Comparison of ENCODE assay signal across 8 mouse cellular contexts in the genomic region with DNA sequence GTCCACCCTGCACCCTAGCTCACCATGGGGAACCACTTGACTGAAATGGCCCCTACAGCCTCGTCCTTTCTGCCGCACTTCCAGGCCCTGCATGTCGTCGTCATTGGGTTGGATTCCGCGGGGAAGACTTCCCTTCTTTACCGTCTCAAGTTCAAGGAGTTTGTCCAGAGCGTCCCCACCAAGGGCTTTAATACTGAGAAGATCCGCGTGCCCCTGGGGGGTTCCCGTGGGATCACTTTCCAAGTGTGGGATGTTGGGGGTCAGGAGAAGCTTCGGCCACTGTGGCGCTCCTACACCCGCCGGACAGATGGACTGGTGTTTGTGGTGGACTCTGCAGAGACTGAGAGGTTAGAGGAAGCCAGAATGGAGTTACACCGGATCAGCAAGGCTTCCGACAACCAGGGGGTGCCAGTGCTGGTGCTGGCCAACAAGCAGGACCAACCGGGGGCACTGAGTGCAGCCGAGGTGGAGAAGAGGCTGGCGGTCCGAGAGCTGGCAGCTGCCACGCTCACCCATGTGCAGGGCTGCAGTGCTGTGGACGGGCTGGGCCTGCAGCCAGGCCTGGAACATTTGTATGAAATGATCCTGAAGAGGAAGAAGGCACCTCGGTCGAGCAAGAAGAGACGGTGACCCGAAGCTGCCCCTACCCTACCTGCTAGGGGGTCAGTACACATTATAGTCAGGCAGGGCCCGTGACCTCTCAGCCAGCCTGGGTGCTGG. TPM values are rescaled to one million over a fixed set of nuclear protein-coding genes. Genes with fewer than 3 reads are reported as not detected.
A peak's percentile ranks its signal among the peaks of the same experiment; 100 is the strongest.
DNase-seq lines count a peak whose midpoint lies in the region; ATAC-seq lines count a peak whose summit lies in the region.

No protein-coding gene starts in this region.

- no peaks in the 10 kb centered on the region for H3K9me3 ChIP-seq in limb, embryonic 11.5 days (ENCODE audit: control insufficient read depth, low read length)
- no peaks in the 10 kb centered on the region for H3K9me3 ChIP-seq in limb, embryonic 10.5 days (replicated peaks)
- no peaks in the 10 kb centered on the region for H3K9me3 ChIP-seq in forebrain, embryonic 13.5 days (replicated peaks)
- no peaks in the 10 kb centered on the region for H3K9me3 ChIP-seq in hindbrain, embryonic 13.5 days
- no peaks in the 10 kb centered on the region for H3K9me3 ChIP-seq in lung, embryonic 16.5 days (ENCODE audit: control insufficient read depth, low read length)

- H3K27me3 ChIP-seq in limb, embryonic 11.5 days (ENCODE audit: control insufficient read depth, insufficient read depth, low read length), result no peaks in the 10 kb centered on the region
- H3K27me3 ChIP-seq in limb, embryonic 10.5 days (ENCODE audit: low read depth, poor library complexity, severe bottlenecking), result peaks cover 16% of the 10 kb centered on the region
- H3K27me3 ChIP-seq in forebrain, embryonic 13.5 days, result peaks cover 13% of the 10 kb centered on the region
- 0 out of 2 replicates have a peak, but pooled peaks cover 3% of the 10 kb centered on the region for H3K27me3 ChIP-seq in hindbrain, embryonic 13.5 days
- no peaks in the 10 kb centered on the region for H3K27me3 ChIP-seq in lung, embryonic 16.5 days (ENCODE audit: control insufficient read depth, insufficient read depth, low read depth, low read length)

- no peak for ATAC-seq in limb, embryonic 11.5 days (ENCODE audit: insufficient number of reproducible peaks, low FRiP score, low TSS enrichment, low read depth)
- ATAC-seq in forebrain, embryonic 13.5 days, result no peak
- ATAC-seq in hindbrain, embryonic 13.5 days (ENCODE audit: low FRiP score), result no peak
- no peak for ATAC-seq in lung, embryonic 16.5 days (ENCODE audit: low read depth)

- no peak overlapping the region for H3K4me3 ChIP-seq in limb, embryonic 11.5 days (ENCODE audit: low read depth, low read length)
- no peak overlapping the region for H3K4me3 ChIP-seq in limb, embryonic 10.5 days
- H3K4me3 ChIP-seq in forebrain, embryonic 13.5 days, result peak overlapping the region; percentile 68
- H3K4me3 ChIP-seq in hindbrain, embryonic 13.5 days, result peak overlapping the region; percentile 23
- H3K4me3 ChIP-seq in lung, embryonic 16.5 days (ENCODE audit: low read length), result peak overlapping the region; percentile 21; the same call in 1 of the 2 replicates

- H3K36me3 ChIP-seq in limb, embryonic 11.5 days (ENCODE audit: control insufficient read depth, insufficient read depth, low read length), result no peaks in the 10 kb centered on the region
- H3K36me3 ChIP-seq in limb, embryonic 10.5 days, result no peaks in the 10 kb centered on the region
- H3K36me3 ChIP-seq in forebrain, embryonic 13.5 days (ENCODE audit: poor library complexity, severe bottlenecking), result no peaks in the 10 kb centered on the region
- H3K36me3 ChIP-seq in hindbrain, embryonic 13.5 days, result no peaks in the 10 kb centered on the region
- H3K36me3 ChIP-seq in lung, embryonic 16.5 days (ENCODE audit: control insufficient read depth, insufficient read depth, low read length), result no peaks in the 10 kb centered on the region

- no peak overlapping the region for H3K4me2 ChIP-seq in limb, embryonic 11.5 days (ENCODE audit: low read depth, severe bottlenecking)
- H3K4me2 ChIP-seq in forebrain, embryonic 13.5 days, result peak overlapping the region; percentile 84
- H3K4me2 ChIP-seq in hindbrain, embryonic 13.5 days, result peak overlapping the region; percentile 86
- peak overlapping the region; percentile 96 for H3K4me2 ChIP-seq in lung, embryonic 16.5 days (ENCODE audit: low read depth, low read length)

- DNase-seq in limb, embryonic 11.5 days (ENCODE audit: low spot score), result no peak
- DNase-seq in limb, embryonic 10.5 days (ENCODE audit: low spot score), result no peak
- DNase-seq in embryo, embryonic 9.5 days (ENCODE audit: extremely low spot score), result no peak
- no peak for DNase-seq in layer of hippocampus, adult 9-11 months
- DNase-seq in adipocyte (ENCODE audit: low spot score), result no peak

- H3K9ac ChIP-seq in limb, embryonic 11.5 days (ENCODE audit: low read length), result 0 out of 2 replicates have a peak overlapping the region, but pooled peaks have one; percentile 5
- H3K9ac ChIP-seq in forebrain, embryonic 13.5 days, result peak overlapping the region; percentile 86
- peak overlapping the region; percentile 61 for H3K9ac ChIP-seq in hindbrain, embryonic 13.5 days
- H3K9ac ChIP-seq in lung, embryonic 16.5 days (ENCODE audit: low read length), result peak overlapping the region; percentile 40; the same call in 1 of the 2 replicates

- 73% methylated on average over 28 of the region's 28 CpGs for whole genome bisulfite sequencing in limb, embryonic 11.5 days
- WGBS in limb, embryonic 10.5 days, result 69% methylated on average over 28 of the region's 28 CpGs
- 83% methylated on average over 28 of the region's 28 CpGs for WGBS in forebrain, embryonic 13.5 days
- whole genome bisulfite sequencing in hindbrain, embryonic 13.5 days, result 83% methylated on average over 28 of the region's 28 CpGs
- WGBS in lung, embryonic 16.5 days, result 66% methylated on average over 28 of the region's 28 CpGs

- H3K4me1 ChIP-seq in limb, embryonic 11.5 days (ENCODE audit: control insufficient read depth, insufficient read depth, low read length), result no peaks in the 10 kb centered on the region
- peaks cover 30% of the 10 kb centered on the region for H3K4me1 ChIP-seq in limb, embryonic 10.5 days
- H3K4me1 ChIP-seq in forebrain, embryonic 13.5 days, result peaks cover 44% of the 10 kb centered on the region
- peaks cover 40% of the 10 kb centered on the region for H3K4me1 ChIP-seq in hindbrain, embryonic 13.5 days (replicated peaks)
- peaks cover 12% of the 10 kb centered on the region for H3K4me1 ChIP-seq in lung, embryonic 16.5 days (replicated peaks; ENCODE audit: control insufficient read depth, insufficient read depth, low read length)

- no peak overlapping the region for H3K27ac ChIP-seq in limb, embryonic 11.5 days (replicated peaks; ENCODE audit: low read depth, low read length)
- no peak overlapping the region for H3K27ac ChIP-seq in limb, embryonic 10.5 days
- H3K27ac ChIP-seq in forebrain, embryonic 13.5 days, result no peak overlapping the region; the same call in 1 of the 2 replicates
- H3K27ac ChIP-seq in hindbrain, embryonic 13.5 days, result peak overlapping the region; percentile 58; the same call in 1 of the 2 replicates
- no peak overlapping the region for H3K27ac ChIP-seq in lung, embryonic 16.5 days (ENCODE audit: low read length)

RNA-seq across cellular contexts. Expression of a gene that starts 1.4 kb away (rescaled TPM):
- polyA plus RNA-seq in limb, embryonic 11.5 days (2014; fragmentation: Nextera tagmentation; extraction: Ambion mirVana), result 1.7 TPM in 2 replicates
- 1.9 and 2.4 TPM in 2 replicates for polyA plus RNA-seq in limb, embryonic 10.5 days (2016; fragmentation: Nextera tagmentation; extraction: Ambion mirVana)
- polyA plus RNA-seq in forebrain, embryonic 13.5 days (2015; fragmentation: Nextera tagmentation; extraction: Ambion mirVana), result 32.5 and 40.6 TPM in 2 replicates
- 8.0 and 10.7 TPM in 2 replicates for polyA plus RNA-seq in hindbrain, embryonic 13.5 days (2015; fragmentation: Nextera tagmentation; extraction: Ambion mirVana)
- polyA plus RNA-seq in lung, embryonic 16.5 days (2015; fragmentation: Nextera tagmentation; extraction: Ambion mirVana), result 6.8 and 7.4 TPM in 2 replicates

RNA-seq across cellular contexts. Expression of a gene that starts 39.8 kb away (rescaled TPM):
- 30.0 and 31.0 TPM in 2 replicates for polyA plus RNA-seq in limb, embryonic 11.5 days (2014; fragmentation: Nextera tagmentation; extraction: Ambion mirVana)
- polyA plus RNA-seq in limb, embryonic 10.5 days (2016; fragmentation: Nextera tagmentation; extraction: Ambion mirVana), result 18.7 and 22.3 TPM in 2 replicates
- 48.9 and 52.6 TPM in 2 replicates for polyA plus RNA-seq in forebrain, embryonic 13.5 days (2015; fragmentation: Nextera tagmentation; extraction: Ambion mirVana)
- 15.5 and 18.9 TPM in 2 replicates for polyA plus RNA-seq in hindbrain, embryonic 13.5 days (2015; fragmentation: Nextera tagmentation; extraction: Ambion mirVana)
- polyA plus RNA-seq in lung, embryonic 16.5 days (2015; fragmentation: Nextera tagmentation; extraction: Ambion mirVana), result 52.0 and 52.1 TPM in 2 replicates

Comparison
In these comparisons a context has a peak if more than half of its experiments do, and no peak if none do; other contexts are left out.
1. H3K4me3 ChIP-seq: peak in forebrain, embryonic 13.5 days (single experiment), hindbrain, embryonic 13.5 days (single experiment) and lung, embryonic 16.5 days (single experiment); none in limb, embryonic 11.5 days (single experiment) and limb, embryonic 10.5 days (single experiment).
2. H3K9ac ChIP-seq: peak in every context shown above with its lines; median percentile 86 in forebrain, embryonic 13.5 days; 61 in hindbrain, embryonic 13.5 days; 40 in lung, embryonic 16.5 days; 5 in limb, embryonic 11.5 days.